Mouse (Mus musculus) central nervous system, embryonic 11.5 days (tissue): ENCODE data around the gene Sema4f. TPM values are rescaled to one million over a fixed set of nuclear protein-coding genes. Genes with fewer than 3 reads are reported as not detected.

Experiments used
- polyA plus RNA-seq: library from polyadenylated mRNA; depleted of rRNA; stranded (reverse); fragments of >200 nt; gene quantifications from 2 replicates; pipeline ENCODE4 v1.2.3, GENCODE M21; 2012; rRNA removed

Gene Sema4f
- 4.6 and 5.0 TPM in 2 replicates for polyA plus RNA-seq

GRCm38 (mm10) chr6:82939167-82939912 lies at the start of gene Sema4f:
TSS of gene Sema4f (minus strand) at chr6:82939769.

GRCm38 (mm10) chr6:82946651-82947050 lies 7.1 kb upstream of the Sema4f start, which contains the start of gene M1ap:
TSS of gene M1ap (plus strand) at chr6:82946902.

Other genes starting within 250 kb of the Sema4f start
- gene Pole4, start 234.4 kb downstream of the Sema4f start, polyA plus RNA-seq: 43.0 and 113 TPM in 2 replicates
- 15.9 and 22.3 TPM in 2 replicates for gene Hk2, start 165.3 kb downstream of the Sema4f start, polyA plus RNA-seq
- 0.31 and 1.7 TPM in 2 replicates for gene M1ap, start 7.1 kb upstream of the Sema4f start, polyA plus RNA-seq
- 7.7 and 8.2 TPM in 2 replicates for gene Dok1, start 93.7 kb upstream of the Sema4f start, polyA plus RNA-seq
- gene Loxl3, start 94.4 kb upstream of the Sema4f start, polyA plus RNA-seq: 10.1 and 15.8 TPM in 2 replicates
- 209 and 289 TPM in 2 replicates for gene Aup1, start 114.8 kb upstream of the Sema4f start, polyA plus RNA-seq
- 70.4 and 80.9 TPM in 2 replicates for gene Htra2, start 115.5 kb upstream of the Sema4f start, polyA plus RNA-seq
- gene Dqx1, start 118.1 kb upstream of the Sema4f start, polyA plus RNA-seq: 2.0 and 3.3 TPM in 2 replicates
- 4.1 and 7.5 TPM in 2 replicates for gene Tlx2, start 130.5 kb upstream of the Sema4f start, polyA plus RNA-seq
- gene Pcgf1, start 138.1 kb upstream of the Sema4f start, polyA plus RNA-seq: 42.4 and 49.1 TPM in 2 replicates
- gene Lbx2, start 146.6 kb upstream of the Sema4f start, polyA plus RNA-seq: 0.59 and 1.2 TPM in 2 replicates
- 4.1 and 5.1 TPM in 2 replicates for gene Ccdc142, start 161.8 kb upstream of the Sema4f start, polyA plus RNA-seq
- 4.2 and 4.9 TPM in 2 replicates for gene Gm42688, start 161.8 kb upstream of the Sema4f start, polyA plus RNA-seq
- 111 and 115 TPM in 2 replicates for gene Mrpl53, start 169.3 kb upstream of the Sema4f start, polyA plus RNA-seq
- 47.3 and 47.7 TPM in 2 replicates for gene Mogs, start 175.7 kb upstream of the Sema4f start, polyA plus RNA-seq
- 201 and 275 TPM in 2 replicates for gene Wbp1, start 181.8 kb upstream of the Sema4f start, polyA plus RNA-seq
- 37.2 and 53.1 TPM in 2 replicates for gene Ino80b, start 185.7 kb upstream of the Sema4f start, polyA plus RNA-seq
- 72.3 and 77.8 TPM in 2 replicates for gene Rtkn, start 195.7 kb upstream of the Sema4f start, polyA plus RNA-seq
- 13.5 and 17.0 TPM in 2 replicates for gene Wdr54, start 216.6 kb upstream of the Sema4f start, polyA plus RNA-seq
- 0.57 and 0.73 TPM in 2 replicates for gene 1700003E16Rik, start 216.6 kb upstream of the Sema4f start, polyA plus RNA-seq
- 142 and 229 TPM in 2 replicates for gene Dctn1, start 226.2 kb upstream of the Sema4f start, polyA plus RNA-seq